Mouse (Mus musculus): Measurements from ENCODE around the gene Adcy3. TPM values are rescaled to one million over a fixed set of nuclear protein-coding genes. Genes with fewer than 3 reads are reported as not detected.

The Adcy3 gene
- polyA plus RNA-seq, 1 experiment from 2014 or later = 11.0 TPM

- no peak overlapping the region for H3K4me3 ChIP-seq (replicated peaks)
- no peak overlapping the region for H3K9ac ChIP-seq
- H3K4me2 ChIP-seq = no peak overlapping the region
- WGBS = 92% methylated on average over 16 of the region's 16 CpGs
- no peak for ATAC-seq (replicated peaks; ENCODE audit: low FRiP score)
- no peaks in the 10 kb centered on the region for H3K4me1 ChIP-seq
- H3K36me3 ChIP-seq = peaks cover 20% of the 10 kb centered on the region
- no peaks in the 10 kb centered on the region for H3K9me3 ChIP-seq (replicated peaks)
- no peaks in the 10 kb centered on the region for H3K27me3 ChIP-seq
- H3K27ac ChIP-seq = no peak overlapping the region
Observed at GRCm38 (mm10) chr12:4252742-4253655, 120.1 kb downstream of the Adcy3 start.

Other genes starting within 250 kb of the Adcy3 start
- gene Pomc, start 178.2 kb upstream of the Adcy3 start, polyA plus RNA-seq (2015; fragmentation: Nextera tagmentation; extraction: Ambion mirVana) = 2.4 and 3.4 TPM in 2 replicates
- 3.4 TPM in 2 replicates for gene Efr3b, start 94.2 kb upstream of the Adcy3 start, polyA plus RNA-seq (2015; fragmentation: Nextera tagmentation; extraction: Ambion mirVana)
- 6.3 and 7.1 TPM in 2 replicates for gene Dnajc27, start 50.5 kb upstream of the Adcy3 start, polyA plus RNA-seq (2015; fragmentation: Nextera tagmentation; extraction: Ambion mirVana)
- 7.2 and 7.5 TPM in 2 replicates for gene Ptrhd1, start 100.9 kb downstream of the Adcy3 start, polyA plus RNA-seq (2015; fragmentation: Nextera tagmentation; extraction: Ambion mirVana)
- 13.1 and 14.8 TPM in 2 replicates for gene Cenpo, start 101.2 kb downstream of the Adcy3 start, polyA plus RNA-seq (2015; fragmentation: Nextera tagmentation; extraction: Ambion mirVana)